Mouse (Mus musculus) hindbrain, embryonic 14.5 days (tissue): ENCODE data around the gene Ptger4. TPM values are rescaled to one million over a fixed set of nuclear protein-coding genes. Genes with fewer than 3 reads are reported as not detected.

Experiments
- ATAC-seq: fragments of 200-750 bp; cut with Nextera tagmentation; 2 replicates; pipeline ENCODE4 v1.8.0; 2017; ENCODE audit warnings: moderate number of reproducible peaks, mild to moderate bottlenecking, moderate TSS enrichment, moderate library complexity; ENCODE audit not compliant: low FRiP score
- DNase-seq: peaks from one replicate; pipeline ENCODE4 v3.0.0-alpha.2; 2015; ENCODE audit warnings: low spot score
- H3K27ac ChIP-seq: fragments of 300-500 bp; sonication (generic); 2 replicates; pipeline ENCODE4 v1.5.1; 2014; ENCODE audit warnings: mild to moderate bottlenecking, moderate library complexity
- H3K27me3 ChIP-seq: fragments of 300-500 bp; sonication (generic); 2 replicates; pipeline ENCODE4 v1.6.1; 2014; ENCODE audit warnings: mild to moderate bottlenecking, low read length, mixed read lengths; ENCODE audit not compliant: control insufficient read depth, insufficient read depth
- H3K36me3 ChIP-seq: fragments of 300-500 bp; sonication (generic); replicated peaks from 2 replicates; pipeline ENCODE4 v1.6.1; 2014; ENCODE audit not compliant: control insufficient read depth, insufficient read depth
- H3K4me1 ChIP-seq: fragments of 300-500 bp; sonication (generic); replicated peaks from 2 replicates; pipeline ENCODE4 v1.6.1; 2014; ENCODE audit warnings: antibody characterized with exemption, low read length, mixed read lengths; ENCODE audit not compliant: control insufficient read depth, insufficient read depth
- H3K4me2 ChIP-seq: fragments of 300-500 bp; sonication (generic); replicated peaks from 2 replicates; pipeline ENCODE4 v1.6.1; 2014; ENCODE audit warnings: mild to moderate bottlenecking, moderate library complexity
- H3K4me3 ChIP-seq: fragments of 300-500 bp; sonication (generic); replicated peaks from 2 replicates; pipeline ENCODE4 v1.5.1; 2014; ENCODE audit warnings: mild to moderate bottlenecking, low read length
- H3K9ac ChIP-seq: fragments of 300-500 bp; sonication (generic); 2 replicates; pipeline ENCODE4 v1.6.1; 2014
- H3K9me3 ChIP-seq: fragments of 300-500 bp; sonication (generic); 2 replicates; pipeline ENCODE4 v1.6.1; 2016; ENCODE audit warnings: low read length; ENCODE audit not compliant: control insufficient read depth
- WGBS: fragments of 180-500 bp; shearing (Covaris S2); extraction: QIAGEN DNeasy Blood & Tissue Kit; methylation state at CpG from one replicate; pipeline ENCODE4 v1.1.7; 2014; 5-methylcytosine and 5-hydroxymethylcytosine counted together
- polyA plus RNA-seq: library from polyadenylated mRNA; unstranded; fragments of >200 nt; fragmentation: Nextera tagmentation; extraction: Ambion mirVana; gene quantifications from 2 replicates; pipeline ENCODE4 v1.2.1, GENCODE M21; 2014

The Ptger4 gene
- polyA plus RNA-seq, 1 experiment from 2014 or later, result 4.1 TPM

- Histone ChIP-seq H3K9me3 (no peaks in the 10 kb centered on the region), H3K4me1 (peaks cover 13% of the 10 kb centered on the region; the same call in 1 of the 2 replicates), H3K36me3 (peaks cover 23% of the 10 kb centered on the region), H3K27me3 (no peaks in the 10 kb centered on the region), H3K27ac (no peak overlapping the region), H3K9ac (no peak overlapping the region), H3K4me3 (no peak overlapping the region), H3K4me2 (no peak overlapping the region)
- 68% methylated on average over 4 of the region's 4 CpGs for WGBS
- DNase-seq, result no peak
- ATAC-seq, result no peak
Observed at GRCm38 (mm10) chr15:5187116-5187515, 56.9 kb downstream of the Ptger4 start.

DNA sequence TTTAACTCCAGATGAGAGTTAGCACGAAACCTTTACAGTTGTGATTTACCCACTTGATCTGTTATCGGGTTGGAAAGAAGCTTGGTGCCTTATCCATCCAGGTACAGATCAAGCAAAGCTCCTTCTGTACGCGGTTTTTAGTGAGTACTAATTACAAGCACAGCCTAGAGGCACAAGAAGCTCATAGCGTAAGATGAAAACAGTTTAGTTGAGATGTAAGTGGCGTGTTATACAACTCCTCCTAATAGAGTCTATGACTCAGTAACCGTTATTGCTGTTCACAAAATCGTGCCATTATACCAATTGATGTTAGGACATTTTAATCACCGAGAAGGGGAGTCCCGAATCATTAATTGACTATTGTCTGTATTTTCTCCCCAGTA lies 57.7 kb downstream of the Ptger4 start:
- DNase-seq (no peak), ATAC-seq (no peak)
- WGBS, result 38% methylated on average over 10 of the region's 10 CpGs

DNA sequence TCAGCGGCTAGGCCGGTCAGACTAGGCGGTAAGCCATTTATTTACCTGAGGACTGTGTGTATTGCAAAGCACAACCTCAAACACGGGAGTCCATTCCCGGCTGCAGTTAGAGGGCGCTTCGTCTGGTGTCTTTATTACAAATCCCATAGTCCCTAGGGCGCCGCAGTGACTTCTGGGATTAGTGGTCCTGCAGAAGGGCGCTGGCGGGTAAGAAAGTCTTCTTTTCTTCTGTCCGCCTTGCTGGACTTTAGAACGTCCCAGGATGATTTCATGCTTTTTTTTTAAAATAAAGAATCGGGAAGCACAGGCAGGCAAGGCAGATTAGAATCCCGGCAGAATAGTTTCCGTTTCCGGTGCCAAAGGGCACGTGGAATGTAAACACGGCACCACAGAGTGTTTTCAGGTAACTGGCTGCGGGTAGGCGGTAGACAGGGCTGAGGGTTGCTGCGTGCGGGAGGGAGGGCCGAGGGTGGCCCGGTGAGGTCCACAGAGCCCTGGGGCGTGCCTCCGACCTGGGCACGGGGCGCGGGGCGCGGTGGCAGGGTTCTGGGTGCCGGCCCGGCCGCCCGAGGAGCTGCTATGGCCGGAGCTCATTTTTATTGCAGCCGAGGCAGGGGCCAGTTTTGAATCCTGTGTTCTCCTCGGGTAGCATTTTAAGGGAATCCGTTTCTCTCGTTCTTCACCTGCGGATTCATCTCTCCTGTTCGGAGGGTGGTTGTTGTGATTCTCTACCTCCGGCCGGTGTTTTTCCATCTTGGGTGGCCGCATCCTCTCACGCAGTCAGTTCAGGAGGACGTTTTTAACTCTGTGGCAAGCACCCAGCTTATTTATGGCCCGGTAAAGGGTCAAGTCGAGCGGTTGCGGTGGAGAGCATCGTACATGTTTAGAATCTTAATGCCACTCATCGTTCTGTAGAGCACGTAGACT lies 58.4 kb downstream of the Ptger4 start, which contains the start of gene Ttc33:
Gene Ttc33 (plus strand): TSS at position 160 of the 927 bp plus-strand sequence.
- Histone ChIP-seq H3K9me3 (no peaks in the 10 kb centered on the region), H3K4me1 (peaks cover 13% of the 10 kb centered on the region; the same call in 1 of the 2 replicates), H3K36me3 (peaks cover 10% of the 10 kb centered on the region), H3K27me3 (no peaks in the 10 kb centered on the region), H3K4me2 (peak within 1 kb of the TSS; percentile 91), H3K4me3 (peak within 1 kb of the TSS; percentile 91), H3K27ac (peak within 1 kb of the TSS; percentile 78), H3K9ac (peak within 1 kb of the TSS; percentile 82)
- ATAC-seq (peak; percentile 89), DNase-seq (peak; percentile 83)
- under 1% methylated on average over 55 of the region's 55 CpGs for WGBS

More for the DNA sequence above, 57.7 kb downstream of the Ptger4 start:
- Histone ChIP-seq H3K4me1 (peaks cover 13% of the 10 kb centered on the region; the same call in 1 of the 2 replicates), H3K27ac (peak overlapping the region; percentile 78; the same call in 1 of the 2 replicates), H3K27me3 (no peaks in the 10 kb centered on the region), H3K4me2 (peak overlapping the region; percentile 91), H3K9ac (peak overlapping the region; percentile 82), H3K36me3 (peaks cover 17% of the 10 kb centered on the region), H3K4me3 (peak overlapping the region; percentile 91), H3K9me3 (no peaks in the 10 kb centered on the region)

- H3K4me3 ChIP-seq, result peak overlapping the region; percentile 91
- 52% methylated on average over 10 of the region's 11 CpGs for WGBS
- peak overlapping the region; percentile 82 for H3K9ac ChIP-seq
- no peaks in the 10 kb centered on the region for H3K9me3 ChIP-seq
- no peak for DNase-seq
- peaks cover 8% of the 10 kb centered on the region for H3K36me3 ChIP-seq
- H3K4me1 ChIP-seq, result peaks cover 13% of the 10 kb centered on the region; the same call in 1 of the 2 replicates
- peak overlapping the region; percentile 78 for H3K27ac ChIP-seq
- ATAC-seq, result peak; percentile 49
- H3K27me3 ChIP-seq, result no peaks in the 10 kb centered on the region
- H3K4me2 ChIP-seq, result peak overlapping the region; percentile 91
Observed at GRCm38 (mm10) chr15:5184668-5185330, 59.2 kb downstream of the Ptger4 start.

DNA sequence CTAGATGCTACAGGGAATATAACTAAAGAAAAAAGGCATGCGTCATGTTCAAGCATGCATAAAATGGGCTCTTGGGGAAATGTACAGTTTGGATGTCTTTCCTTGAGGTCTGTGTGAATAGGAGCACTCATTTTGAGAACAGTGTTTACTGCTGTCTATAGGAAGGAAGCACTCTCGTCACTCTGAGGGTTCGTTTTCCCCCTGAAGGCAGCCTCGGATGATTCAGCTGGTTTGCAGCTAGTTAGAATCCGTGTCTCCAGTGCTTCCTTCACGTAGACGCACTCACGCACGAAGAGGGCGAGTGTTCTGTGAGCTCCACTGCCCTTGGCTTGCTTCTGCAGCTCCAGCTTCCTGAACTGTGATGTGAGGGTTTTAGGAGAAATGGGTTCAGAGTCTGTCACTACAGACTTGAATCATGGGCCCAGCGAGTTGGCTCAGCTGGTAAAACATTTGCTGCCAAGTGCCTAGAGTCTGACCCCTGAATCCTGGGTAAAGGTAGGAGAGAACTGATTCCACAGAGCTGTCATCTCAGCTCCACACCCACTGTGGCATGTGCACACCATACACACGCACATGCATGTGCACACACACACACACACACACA lies 70.7 kb downstream of the Ptger4 start:
- H3K36me3 ChIP-seq, result peaks cover 77% of the 10 kb centered on the region
- no peak overlapping the region for H3K4me2 ChIP-seq
- ATAC-seq (no peak), DNase-seq (no peak)
- no peak overlapping the region for H3K4me3 ChIP-seq
- no peak overlapping the region for H3K27ac ChIP-seq
- WGBS, result 94% methylated on average over 12 of the region's 12 CpGs
- no peaks in the 10 kb centered on the region for H3K4me1 ChIP-seq
- no peaks in the 10 kb centered on the region for H3K27me3 ChIP-seq
- no peak overlapping the region for H3K9ac ChIP-seq
- H3K9me3 ChIP-seq, result no peaks in the 10 kb centered on the region

- Histone ChIP-seq H3K9me3 (no peaks in the 10 kb centered on the region), H3K4me2 (no peak overlapping the region), H3K9ac (no peak overlapping the region), H3K36me3 (peaks cover 67% of the 10 kb centered on the region), H3K4me3 (no peak overlapping the region), H3K27ac (no peak overlapping the region), H3K4me1 (no peaks in the 10 kb centered on the region), H3K27me3 (no peaks in the 10 kb centered on the region)
- ATAC-seq (no peak), DNase-seq (no peak)
- 88% methylated on average over 12 of the region's 12 CpGs for WGBS
Observed at GRCm38 (mm10) chr15:5165121-5165773, 78.7 kb downstream of the Ptger4 start.

GRCm38 (mm10) chr15:5158827-5159226 lies 85.2 kb downstream of the Ptger4 start:
- DNase-seq, result no peak
- Histone ChIP-seq H3K27ac (no peak overlapping the region), H3K4me2 (no peak overlapping the region), H3K4me1 (0 out of 2 replicates have a peak, but pooled peaks cover 4% of the 10 kb centered on the region), H3K27me3 (no peaks in the 10 kb centered on the region), H3K36me3 (peaks cover 17% of the 10 kb centered on the region; the same call in 1 of the 2 replicates), H3K9ac (no peak overlapping the region), H3K9me3 (no peaks in the 10 kb centered on the region), H3K4me3 (no peak overlapping the region)
- no peak for ATAC-seq
- 88% methylated on average over 6 of the region's 6 CpGs for WGBS

GRCm38 (mm10) chr15:5157386-5157785 lies 86.6 kb downstream of the Ptger4 start:
- H3K4me3 ChIP-seq, result no peak overlapping the region
- ATAC-seq (no peak), DNase-seq (no peak)
- H3K4me2 ChIP-seq, result no peak overlapping the region
- H3K4me1 ChIP-seq, result 0 out of 2 replicates have a peak, but pooled peaks cover 4% of the 10 kb centered on the region
- no peaks in the 10 kb centered on the region for H3K27me3 ChIP-seq
- H3K9ac ChIP-seq, result no peak overlapping the region
- WGBS, result 79% methylated on average over 1 of the region's 1 CpGs
- H3K27ac ChIP-seq, result no peak overlapping the region
- peaks cover 10% of the 10 kb centered on the region; the same call in 1 of the 2 replicates for H3K36me3 ChIP-seq
- H3K9me3 ChIP-seq, result no peaks in the 10 kb centered on the region
